Mouse (Mus musculus): Measurements from ENCODE around the gene Oca2.

DNA sequence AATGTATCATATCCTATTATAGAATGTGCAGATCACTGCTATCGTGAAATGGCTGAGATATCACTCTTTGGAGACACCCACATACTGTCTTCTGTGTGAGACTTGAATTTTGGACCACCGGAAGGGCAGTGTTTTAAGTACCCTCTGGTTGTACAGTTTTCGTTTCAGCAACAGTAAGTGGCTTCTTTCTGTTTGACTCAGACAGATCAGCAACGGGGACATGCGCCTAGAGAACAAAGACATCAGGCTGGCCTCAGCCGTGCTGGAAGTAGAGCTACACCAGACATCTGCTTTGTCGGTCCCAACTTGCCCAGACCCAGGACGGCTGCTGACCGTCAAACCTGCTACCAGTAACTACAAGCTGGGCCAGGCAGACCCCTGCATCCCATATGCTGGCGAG is 15.0 kb downstream of the Oca2 start:
- no peak for TF ChIP-seq CTCF (IDR thresholded peaks at IDR 0.05; ENCODE audit: low read depth)
- TF ChIP-seq EP300 (IDR thresholded peaks at IDR 0.05; ENCODE audit: low read depth): no peak
